Mouse (Mus musculus) forebrain, embryonic 13.5 days (tissue): ENCODE results near the gene Ccdc134. TPM values are rescaled to one million over a fixed set of nuclear protein-coding genes. Genes with fewer than 3 reads are reported as not detected.

Experiments used
- polyA plus RNA-seq: library from polyadenylated mRNA; unstranded; fragments of >200 nt; fragmentation: Nextera tagmentation; extraction: Ambion mirVana; gene quantifications from 2 replicates; pipeline ENCODE4 v1.2.1, GENCODE M21; 2015

Gene Ccdc134
- polyA plus RNA-seq, 1 experiment from 2014 or later, result 15.2 TPM

Other genes starting within 250 kb of the Ccdc134 start
- gene Polr3h, start 201.7 kb upstream of the Ccdc134 start, polyA plus RNA-seq, result 85.7 and 86.0 TPM in 2 replicates
- gene Csdc2, start 191.2 kb upstream of the Ccdc134 start, polyA plus RNA-seq, result 60.6 and 74.9 TPM in 2 replicates
- gene Pmm1, start 167.0 kb upstream of the Ccdc134 start, polyA plus RNA-seq, result 62.2 and 62.5 TPM in 2 replicates
- not detected in 2 replicates for gene 1700029P11Rik, start 147.4 kb upstream of the Ccdc134 start, polyA plus RNA-seq
- gene Xrcc6, start 140.1 kb upstream of the Ccdc134 start, polyA plus RNA-seq, result 59.9 and 65.3 TPM in 2 replicates
- gene Desi1, start 94.1 kb upstream of the Ccdc134 start, polyA plus RNA-seq, result 36.7 and 38.4 TPM in 2 replicates
- 270 and 290 TPM in 2 replicates for gene Snu13, start 80.3 kb upstream of the Ccdc134 start, polyA plus RNA-seq
- not detected in 2 replicates for gene 4930407I10Rik, start 68.8 kb upstream of the Ccdc134 start, polyA plus RNA-seq
- gene Mei1, start 57.9 kb upstream of the Ccdc134 start, polyA plus RNA-seq, result 0.04 and 0.14 TPM in 2 replicates
- 200 and 218 TPM in 2 replicates for gene Srebf2, start 19.3 kb downstream of the Ccdc134 start, polyA plus RNA-seq
- gene Shisa8, start 84.9 kb downstream of the Ccdc134 start, polyA plus RNA-seq, result 0.74 and 0.77 TPM in 2 replicates
- 0.15 and 0.22 TPM in 2 replicates for gene Tnfrsf13c, start 96.4 kb downstream of the Ccdc134 start, polyA plus RNA-seq
- 71.5 and 76.5 TPM in 2 replicates for gene Cenpm, start 116.8 kb downstream of the Ccdc134 start, polyA plus RNA-seq
- gene 1500009C09Rik, start 124.5 kb downstream of the Ccdc134 start, polyA plus RNA-seq, result 7.7 and 7.8 TPM in 2 replicates
- 248 and 264 TPM in 2 replicates for gene Sept3, start 147.0 kb downstream of the Ccdc134 start, polyA plus RNA-seq
- not detected in 2 replicates for gene Wbp2nl, start 171.0 kb downstream of the Ccdc134 start, polyA plus RNA-seq
- 19.4 and 25.2 TPM in 2 replicates for gene Naga, start 211.0 kb downstream of the Ccdc134 start, polyA plus RNA-seq
- gene Pheta2, start 211.0 kb downstream of the Ccdc134 start, polyA plus RNA-seq, result 1.3 and 1.8 TPM in 2 replicates
- 303 and 321 TPM in 2 replicates for gene Smdt1, start 211.0 kb downstream of the Ccdc134 start, polyA plus RNA-seq
- 318 and 358 TPM in 2 replicates for gene Ndufa6, start 226.4 kb downstream of the Ccdc134 start, polyA plus RNA-seq